Mouse (Mus musculus) heart, postnatal 4 days (tissue): ENCODE data around the gene Clec2i. TPM values are rescaled to one million over a fixed set of nuclear protein-coding genes. Genes with fewer than 3 reads are reported as not detected.
A peak's percentile ranks its signal among the peaks of the same experiment; 100 is the strongest.
"Not testable (repeated sequence)": the region's sequence is repeated elsewhere in the genome, so short reads cannot be mapped to it uniquely, and the experiment has no call there.

ENCODE experiments used
- DNase-seq: peaks from one replicate; pipeline ENCODE4 v3.0.0; 2021
- total RNA-seq, 2 experiments: library from RNA; stranded (reverse); gene quantifications; 2 replicates each; pipeline ENCODE4 v1.2.3; 2021

Gene Clec2i
- total RNA-seq = not detected

DNA sequence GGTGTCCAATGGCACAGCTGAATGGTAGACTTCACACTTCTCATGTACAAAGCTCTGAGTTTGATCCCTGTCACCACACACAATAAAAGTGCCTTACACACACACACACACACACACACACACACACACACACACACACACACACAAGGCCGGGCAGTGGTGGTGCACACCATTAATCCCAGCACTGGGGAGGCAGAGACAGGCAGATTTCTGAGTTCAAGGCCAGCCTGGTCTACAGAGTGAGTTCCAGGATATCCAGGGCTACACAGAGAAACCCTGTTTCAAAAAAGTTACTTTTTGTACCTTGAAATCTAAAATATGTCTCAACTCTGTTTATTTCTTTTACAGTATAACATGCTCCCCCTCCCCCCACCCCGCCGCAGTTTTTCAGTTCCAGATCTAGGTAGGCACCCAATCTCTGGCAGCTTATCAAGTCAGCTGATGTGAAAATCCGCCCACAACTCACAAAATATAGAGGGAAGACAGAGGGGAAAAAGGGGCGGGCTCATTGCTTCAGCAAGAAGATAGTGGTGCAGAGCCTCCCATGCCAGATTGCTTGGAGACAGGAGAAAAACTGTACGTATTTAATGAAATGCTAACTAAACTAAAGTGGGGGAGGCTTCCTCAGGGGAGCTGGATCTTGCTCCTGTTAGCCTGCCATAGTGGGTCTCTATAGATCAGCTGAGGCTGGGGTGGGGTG is at the start of gene Clec2i:
TSS of gene Clec2i (plus strand) at position 498 of the 700 bp plus-strand sequence.
- not testable (repeated sequence) for DNase-seq

- peak; percentile 92 for DNase-seq
Measured at GRCm38 (mm10) chr6:128838342-128839265, 48.8 kb upstream of the Clec2i start.

DNA sequence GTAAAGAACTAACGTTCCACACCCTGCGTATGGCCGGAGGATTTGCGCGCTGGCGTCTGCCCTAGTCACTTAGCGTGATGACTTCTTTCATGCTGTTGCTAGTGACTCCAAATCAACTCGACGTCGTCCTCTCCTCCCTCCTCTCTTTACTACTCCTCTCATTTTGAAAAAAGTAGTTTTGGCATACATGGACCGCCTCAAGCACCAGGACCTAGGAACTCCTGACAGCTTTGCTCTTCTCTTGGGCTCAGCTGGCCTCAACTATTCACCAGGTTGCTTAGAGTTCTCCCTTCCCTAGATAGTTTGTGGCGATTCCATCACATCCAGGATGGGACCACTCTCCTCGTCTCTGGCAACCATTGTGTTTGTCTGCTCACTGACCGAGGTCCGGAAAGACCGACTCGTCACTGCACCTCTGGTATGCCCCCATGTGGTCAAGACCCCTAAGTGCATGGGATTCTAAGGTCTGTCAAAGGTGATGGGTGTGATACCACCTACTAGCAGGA is 48.1 kb upstream of the Clec2i start:
- peak; percentile 92 for DNase-seq

- no peak for DNase-seq
Measured at GRCm38 (mm10) chr6:128839921-128840320, 47.5 kb upstream of the Clec2i start.

- DNase-seq = not testable (repeated sequence)
Measured at GRCm38 (mm10) chr6:128840669-128841068, 46.7 kb upstream of the Clec2i start.

DNA sequence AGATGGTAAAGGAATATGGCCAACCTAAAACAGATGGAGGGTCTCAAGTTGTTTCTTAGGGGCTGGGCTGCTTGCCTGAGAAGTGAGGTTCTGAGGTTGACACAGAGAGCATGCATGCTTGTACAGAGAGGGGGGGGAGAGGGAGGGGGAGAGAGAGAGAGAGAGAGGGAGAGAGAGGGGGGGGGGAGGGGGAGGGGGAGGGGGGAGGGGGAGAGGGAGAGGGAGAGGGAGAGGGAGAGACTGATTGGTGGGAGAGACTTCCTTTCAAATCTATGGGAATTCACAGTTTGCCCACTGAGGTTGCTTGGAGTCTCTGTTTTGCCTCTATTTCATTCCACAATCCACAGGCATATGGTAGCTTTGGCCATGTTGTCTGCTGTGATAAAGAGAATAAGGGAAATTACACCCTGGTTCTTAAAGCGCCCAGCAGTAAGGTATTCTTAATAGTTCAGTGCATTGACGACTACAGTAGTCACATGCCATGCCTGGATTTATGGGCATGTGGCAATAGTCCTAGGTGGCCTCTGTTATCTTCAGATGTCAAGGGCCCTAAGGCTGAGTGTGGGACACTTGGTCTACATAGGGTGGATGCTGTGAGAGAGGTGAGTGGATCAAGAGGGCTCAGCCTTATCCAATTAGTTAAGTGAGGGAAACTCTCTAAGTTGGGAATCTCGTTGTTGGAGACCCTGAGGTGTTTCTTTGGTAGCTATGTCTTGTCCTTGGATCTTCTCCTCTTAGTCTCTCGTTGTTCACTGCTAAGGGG is 45.9 kb upstream of the Clec2i start:
- no peak for DNase-seq

GRCm38 (mm10) chr6:128842356-128842944 is 44.9 kb upstream of the Clec2i start:
- DNase-seq = no peak

GRCm38 (mm10) chr6:128842945-128843478 is 44.4 kb upstream of the Clec2i start:
- DNase-seq = peak; percentile 93

DNA sequence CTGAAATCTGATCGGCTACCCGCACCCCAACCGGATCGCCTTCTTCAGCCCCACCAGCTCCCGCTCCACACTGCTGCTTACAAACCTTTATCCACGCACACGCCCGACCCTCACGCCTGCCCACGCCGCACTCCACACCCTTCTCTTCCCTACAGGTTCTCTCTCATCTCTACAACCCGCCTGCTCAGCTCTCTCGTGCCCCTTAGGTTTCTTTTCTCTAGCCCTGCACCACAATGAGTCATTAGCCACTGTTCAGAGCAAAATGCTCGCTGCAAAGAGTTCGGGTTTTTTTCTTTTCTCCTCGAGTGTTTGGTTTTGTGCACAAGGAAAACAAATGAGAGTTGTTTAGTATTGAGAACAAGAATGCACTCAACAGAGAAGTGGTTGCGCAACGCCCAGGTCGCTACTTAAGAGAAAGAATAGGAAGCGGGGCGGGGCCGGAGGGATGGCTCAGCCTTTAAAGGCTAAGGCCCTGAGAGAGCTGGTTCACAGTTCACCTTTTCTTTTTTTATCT is 43.9 kb upstream of the Clec2i start:
- peak; percentile 66 for DNase-seq

DNA sequence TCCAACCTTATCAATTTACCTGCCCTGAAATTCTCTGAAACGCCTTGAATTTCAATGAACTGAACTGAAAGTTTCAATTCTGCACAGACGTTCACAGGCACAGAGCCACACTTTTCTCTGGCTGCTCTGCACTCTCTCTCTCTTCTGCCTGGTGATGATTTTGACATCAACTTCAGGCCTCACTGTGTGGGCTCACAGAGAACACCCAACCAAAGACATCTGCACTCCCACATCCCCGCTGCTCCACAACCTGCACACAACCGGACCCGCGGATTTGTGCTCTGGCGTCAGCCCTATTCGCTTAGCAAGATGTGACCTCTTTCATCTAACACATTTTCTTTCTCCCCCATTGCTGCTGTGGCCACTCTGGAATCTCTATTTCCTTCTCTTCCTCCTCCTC is 43.3 kb upstream of the Clec2i start:
- DNase-seq = no peak

- DNase-seq = no peak
Measured at GRCm38 (mm10) chr6:128844586-128845080, 42.8 kb upstream of the Clec2i start.

DNA sequence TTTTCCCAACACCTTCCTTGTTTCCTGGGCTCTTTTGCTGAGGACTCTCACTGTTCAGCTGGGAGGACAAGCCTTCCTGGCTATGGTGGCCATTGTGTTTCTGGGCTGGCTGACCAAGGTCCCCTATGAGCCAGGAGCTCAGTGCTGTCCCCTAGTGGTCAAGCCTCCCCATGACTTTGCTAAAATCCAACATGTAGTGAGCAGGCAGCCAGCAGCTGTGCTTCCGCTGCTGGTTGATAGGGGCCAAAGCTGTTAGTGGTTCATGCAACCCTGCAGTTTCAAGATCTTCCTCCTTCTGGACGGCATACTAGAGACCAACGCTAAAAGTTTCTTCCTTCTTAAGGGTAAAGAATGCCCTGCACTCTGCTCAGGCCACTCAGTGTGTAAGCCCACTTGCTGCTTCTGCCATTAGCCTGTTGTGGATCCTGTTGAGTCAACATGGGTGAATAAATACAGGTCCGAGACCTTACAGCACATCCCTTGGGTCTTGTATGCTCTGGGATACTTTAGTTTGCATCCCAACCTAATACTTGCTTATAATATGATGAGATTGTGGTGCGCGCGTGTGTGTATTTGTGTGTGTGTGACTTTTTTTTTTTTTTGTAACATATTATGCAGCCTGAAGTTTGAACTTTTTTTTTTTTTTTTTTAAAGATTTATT is 41.9 kb upstream of the Clec2i start:
- peak; percentile 96 for DNase-seq

- DNase-seq = no peak
Measured at GRCm38 (mm10) chr6:128845998-128846542, 41.3 kb upstream of the Clec2i start.

DNA sequence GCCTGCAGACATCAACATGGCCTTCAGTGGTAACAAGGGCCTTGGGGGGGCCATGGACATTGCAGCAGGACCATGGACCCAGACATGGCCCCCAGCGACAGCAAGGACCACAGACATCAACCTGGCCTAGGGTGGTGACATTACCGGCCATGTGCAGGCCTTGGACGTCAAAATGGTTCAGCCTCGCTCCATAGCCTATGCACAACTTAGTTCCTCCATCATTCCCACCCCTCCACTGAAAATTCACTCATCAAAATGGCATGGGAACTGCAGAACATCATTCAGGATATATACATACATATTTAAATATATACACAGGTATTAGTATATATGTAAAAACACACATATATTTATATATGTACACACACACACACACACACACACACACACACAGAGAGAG is 40.0 kb upstream of the Clec2i start:
- DNase-seq = no peak

GRCm38 (mm10) chr6:128849902-128850301 is 37.5 kb upstream of the Clec2i start:
- DNase-seq = peak; percentile 60

- DNase-seq = no peak
Measured at GRCm38 (mm10) chr6:128850671-128851070, 36.7 kb upstream of the Clec2i start.

DNA sequence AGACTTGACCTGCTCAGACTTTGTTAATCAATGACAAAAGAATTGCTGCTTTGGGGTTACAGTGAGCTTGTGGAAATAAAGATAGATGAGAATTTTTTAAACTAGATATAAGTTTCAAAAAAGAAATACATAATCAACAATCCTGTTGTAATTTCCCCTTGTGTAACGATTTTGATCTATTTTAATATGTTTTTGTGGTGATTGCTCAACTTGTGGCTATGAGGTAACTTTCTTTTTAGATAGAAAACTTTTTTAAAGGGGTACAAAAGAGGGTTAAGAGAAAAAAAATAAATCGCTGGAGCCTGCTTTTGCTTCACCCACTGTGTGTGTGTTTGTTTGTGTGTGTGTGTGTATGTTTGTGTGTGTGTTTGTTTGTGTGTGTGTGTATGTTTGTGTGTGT is 36.2 kb upstream of the Clec2i start:
- DNase-seq = no peak

DNA sequence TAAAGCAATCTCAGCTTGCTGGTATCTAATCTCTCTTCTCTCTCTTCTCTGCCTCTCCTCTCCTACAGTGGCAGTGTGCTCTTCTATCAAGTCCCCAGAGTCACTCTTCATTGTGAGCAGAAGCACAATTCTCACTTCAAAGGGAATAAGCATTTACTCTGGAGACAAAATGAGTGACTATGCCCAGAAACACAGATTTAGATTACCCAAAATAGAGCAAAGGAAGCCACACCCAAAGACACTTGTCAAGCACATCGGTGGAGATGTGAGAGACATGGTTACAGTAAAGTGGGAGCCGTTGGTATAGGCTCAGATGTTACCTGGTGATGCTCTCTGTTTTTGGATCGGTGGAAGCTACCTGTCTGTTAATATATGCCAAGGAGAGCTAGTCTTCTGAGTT is 34.6 kb upstream of the Clec2i start:
- DNase-seq = no peak

- peak; percentile 75 for DNase-seq
Measured at GRCm38 (mm10) chr6:128854024-128854820, 33.2 kb upstream of the Clec2i start.

DNA sequence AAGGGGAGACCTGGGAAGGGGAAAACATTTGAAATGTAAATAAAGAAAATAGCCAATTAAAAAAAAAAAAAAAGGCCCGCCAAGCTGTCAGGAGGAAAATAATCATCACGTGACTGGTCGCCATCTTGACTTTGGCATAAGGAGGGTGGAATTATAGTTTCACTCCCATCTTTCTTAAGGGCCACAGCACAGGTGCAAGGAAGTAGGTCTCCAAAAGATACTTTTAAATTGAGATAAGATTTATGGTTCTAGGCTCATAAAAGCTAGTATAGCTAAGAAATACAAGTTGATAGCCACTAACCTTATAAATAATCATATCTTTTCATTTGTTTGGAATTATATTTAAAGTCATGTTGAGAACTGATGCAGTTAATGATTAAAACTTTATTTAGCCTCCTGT is 32.5 kb upstream of the Clec2i start:
- no peak for DNase-seq
